24 mouse cellular contexts compared by ENCODE assay signal in genomic region chr7:34698221-34698620, GRCm38 (mm10). TPM values are rescaled to one million over a fixed set of nuclear protein-coding genes. Genes with fewer than 3 reads are reported as not detected.
A peak's percentile ranks its signal among the peaks of the same experiment; 100 is the strongest.
DNase-seq lines count a peak whose midpoint lies in the region; ATAC-seq lines count a peak whose summit lies in the region.
"Had no signal": no experiment of that assay in that cellular context is flagged by ENCODE, and none has a peak within 500 bp of the region (broad histone marks: within the 10 kb centered on the region; RNA-seq: fewer than 3 reads in every experiment).

No protein-coding gene starts in this region.

- no peak overlapping the region for H3K4me3 ChIP-seq in kidney, embryonic 15.5 days (replicated peaks)
- no peak overlapping the region for H3K4me3 ChIP-seq in neural tube, embryonic 13.5 days
- H3K4me3 ChIP-seq: forebrain, embryonic 10.5 days; forebrain, embryonic 13.5 days; heart, adult 2 months; heart, embryonic 10.5 days; heart, embryonic 13.5 days had no signal

- H3K27ac ChIP-seq in kidney, embryonic 15.5 days = no peak overlapping the region
- peak overlapping the region; percentile 81; the same call in 1 of the 2 replicates for H3K27ac ChIP-seq in neural tube, embryonic 13.5 days (replicated peaks)
- H3K27ac ChIP-seq: forebrain, embryonic 10.5 days; forebrain, embryonic 13.5 days; heart, adult 2 months; heart, embryonic 10.5 days; heart, embryonic 13.5 days; hindbrain, embryonic 14.5 days had no signal

- WGBS in kidney, embryonic 15.5 days = 28% methylated on average over 9 of the region's 9 CpGs
- WGBS in neural tube, embryonic 13.5 days = 48% methylated on average over 9 of the region's 9 CpGs

- H3K27me3 ChIP-seq in kidney, embryonic 15.5 days = peaks cover 5% of the 10 kb centered on the region; the same call in 1 of the 2 replicates
- no peaks in the 10 kb centered on the region; the same call in 1 of the 2 replicates for H3K27me3 ChIP-seq in neural tube, embryonic 13.5 days
- H3K27me3 ChIP-seq: forebrain, embryonic 13.5 days had no signal

- H3K4me2 ChIP-seq in kidney, embryonic 15.5 days = no peak overlapping the region
- H3K4me2 ChIP-seq in neural tube, embryonic 13.5 days = no peak overlapping the region
- H3K4me2 ChIP-seq: forebrain, embryonic 13.5 days; heart, embryonic 13.5 days; hindbrain, embryonic 14.5 days had no signal

- peak; percentile 33; the same call in 1 of the 2 replicates for ATAC-seq in kidney, embryonic 15.5 days (replicated peaks; ENCODE audit: low FRiP score)
- no peak for ATAC-seq in neural tube, embryonic 13.5 days (ENCODE audit: low read depth)
- ATAC-seq: CD4-positive, CD25-positive, alpha-beta regulatory T cell, adult 4 months; forebrain, embryonic 13.5 days; forebrain, embryonic 16.5 days had no signal

- no peaks in the 10 kb centered on the region for H3K36me3 ChIP-seq in kidney, embryonic 15.5 days
- H3K36me3 ChIP-seq in neural tube, embryonic 13.5 days = no peaks in the 10 kb centered on the region
- H3K36me3 ChIP-seq: forebrain, embryonic 10.5 days; heart, embryonic 10.5 days; heart, embryonic 13.5 days had no signal

- H3K9me3 ChIP-seq in kidney, embryonic 15.5 days (replicated peaks) = no peaks in the 10 kb centered on the region
- H3K9me3 ChIP-seq in neural tube, embryonic 13.5 days = no peaks in the 10 kb centered on the region
- H3K9me3 ChIP-seq: forebrain, embryonic 10.5 days; forebrain, embryonic 13.5 days; heart, embryonic 10.5 days; heart, embryonic 13.5 days had no signal

- no peak for DNase-seq in kidney, adult 8-10 months
- peak; percentile 57 for DNase-seq in kidney, postnatal 10 days
- DNase-seq in kidney, adult 18-20 months = no peak
- no peak for DNase-seq in neural tube, embryonic 10.5 days (ENCODE audit: extremely low spot score, low spot score)
- DNase-seq: adrenal gland, adult 2 months; adrenal gland, postnatal 14 days; cerebellum, adult 11 months; cerebellum, adult 2 months; cerebellum, adult 9-11 months; cerebellum, postnatal 25 days; gastrocnemius, postnatal 10 days; gastrocnemius, postnatal 36 days; heart, adult 2 months; heart, postnatal 14 days; heart, postnatal 4 days had no signal

- no peak overlapping the region for H3K9ac ChIP-seq in kidney, embryonic 15.5 days
- H3K9ac ChIP-seq in neural tube, embryonic 13.5 days = no peak overlapping the region
- H3K9ac ChIP-seq: forebrain, embryonic 13.5 days; heart, embryonic 13.5 days; hindbrain, embryonic 14.5 days had no signal

- H3K4me1 ChIP-seq in kidney, embryonic 15.5 days = peaks cover 20% of the 10 kb centered on the region
- peaks cover 45% of the 10 kb centered on the region for H3K4me1 ChIP-seq in neural tube, embryonic 13.5 days (replicated peaks)
- H3K4me1 ChIP-seq: forebrain, embryonic 10.5 days; heart, embryonic 10.5 days; heart, embryonic 13.5 days had no signal

RNA-seq across cellular contexts. Expression of gene Kctd15, which starts 41.7 kb away (rescaled TPM):
- polyA plus RNA-seq in kidney, embryonic 15.5 days (2015; fragmentation: Nextera tagmentation; extraction: Ambion mirVana) = 33.4 and 37.0 TPM in 2 replicates
- 38.3 and 39.6 TPM in 2 replicates for polyA plus RNA-seq in neural tube, embryonic 13.5 days (2015; fragmentation: Nextera tagmentation; extraction: Ambion mirVana)
- polyA plus RNA-seq: CD4-positive, CD25-positive, alpha-beta regulatory T cell, adult 4 months had no signal
